Mouse (Mus musculus) retina, postnatal 1 day (tissue): Measurements from ENCODE around the gene Dnah7c.
"Not testable (repeated sequence)": the region's sequence is repeated elsewhere in the genome, so short reads cannot be mapped to it uniquely, and the experiment has no call there.

ENCODE experiments used
- DNase-seq: peaks from one replicate; pipeline ENCODE4 v3.0.0-alpha.2; 2012

Gene Dnah7c

GRCm38 (mm10) chr1:46425137-46425925 is at the start of gene Dnah7c:
Dnah7c (plus strand) TSS chr1:46425592.
- peak; percentile 77 for DNase-seq

GRCm38 (mm10) chr1:46380641-46381040 is 44.8 kb upstream of the Dnah7c start:
- not testable (repeated sequence) for DNase-seq

- DNase-seq: not testable (repeated sequence)
Observed at GRCm38 (mm10) chr1:46394681-46395297, 30.6 kb upstream of the Dnah7c start.

- DNase-seq: no peak
Observed at GRCm38 (mm10) chr1:46408324-46409115, 16.9 kb upstream of the Dnah7c start.

GRCm38 (mm10) chr1:46414798-46415197 is 10.6 kb upstream of the Dnah7c start:
- DNase-seq: not testable (repeated sequence)

- peak; percentile 50 for DNase-seq
Observed at GRCm38 (mm10) chr1:46416946-46417345, 8.4 kb upstream of the Dnah7c start.

- not testable (repeated sequence) for DNase-seq
Observed at GRCm38 (mm10) chr1:46418966-46419365, 6.4 kb upstream of the Dnah7c start.

- no peak for DNase-seq
Observed at GRCm38 (mm10) chr1:46428401-46428800, 3.0 kb downstream of the Dnah7c start.

- not testable (repeated sequence) for DNase-seq
Observed at GRCm38 (mm10) chr1:46514671-46515070, 89.3 kb downstream of the Dnah7c start.

- no peak for DNase-seq
Observed at GRCm38 (mm10) chr1:46521032-46521431, 95.6 kb downstream of the Dnah7c start.

- DNase-seq: not testable (repeated sequence)
Observed at GRCm38 (mm10) chr1:46526537-46526936, 101.1 kb downstream of the Dnah7c start.

- no peak for DNase-seq
Observed at GRCm38 (mm10) chr1:46544812-46545421, 119.5 kb downstream of the Dnah7c start.

- DNase-seq: peak; percentile 36
Observed at GRCm38 (mm10) chr1:46580385-46580784, 155.0 kb downstream of the Dnah7c start.

GRCm38 (mm10) chr1:46593826-46594225 is 168.4 kb downstream of the Dnah7c start:
- DNase-seq: not testable (repeated sequence)

- not testable (repeated sequence) for DNase-seq
Observed at GRCm38 (mm10) chr1:46596343-46596742, 171.0 kb downstream of the Dnah7c start.

- no peak for DNase-seq
Observed at GRCm38 (mm10) chr1:46620331-46620730, 194.9 kb downstream of the Dnah7c start.

GRCm38 (mm10) chr1:46625914-46626313 is 200.5 kb downstream of the Dnah7c start:
- DNase-seq: not testable (repeated sequence)

GRCm38 (mm10) chr1:46649821-46650220 is 224.4 kb downstream of the Dnah7c start:
- not testable (repeated sequence) for DNase-seq

GRCm38 (mm10) chr1:46652721-46653120 is 227.3 kb downstream of the Dnah7c start:
- not testable (repeated sequence) for DNase-seq

GRCm38 (mm10) chr1:46724810-46725209 is 299.4 kb downstream of the Dnah7c start:
- DNase-seq: not testable (repeated sequence)

- no peak for DNase-seq
Observed at GRCm38 (mm10) chr1:46725266-46725665, 299.9 kb downstream of the Dnah7c start.

GRCm38 (mm10) chr1:46725719-46726118 is 300.3 kb downstream of the Dnah7c start:
- not testable (repeated sequence) for DNase-seq

GRCm38 (mm10) chr1:46729731-46730130 is 304.3 kb downstream of the Dnah7c start:
- not testable (repeated sequence) for DNase-seq
